Mouse (Mus musculus): ENCODE measurements around the gene Sergef.

DNA sequence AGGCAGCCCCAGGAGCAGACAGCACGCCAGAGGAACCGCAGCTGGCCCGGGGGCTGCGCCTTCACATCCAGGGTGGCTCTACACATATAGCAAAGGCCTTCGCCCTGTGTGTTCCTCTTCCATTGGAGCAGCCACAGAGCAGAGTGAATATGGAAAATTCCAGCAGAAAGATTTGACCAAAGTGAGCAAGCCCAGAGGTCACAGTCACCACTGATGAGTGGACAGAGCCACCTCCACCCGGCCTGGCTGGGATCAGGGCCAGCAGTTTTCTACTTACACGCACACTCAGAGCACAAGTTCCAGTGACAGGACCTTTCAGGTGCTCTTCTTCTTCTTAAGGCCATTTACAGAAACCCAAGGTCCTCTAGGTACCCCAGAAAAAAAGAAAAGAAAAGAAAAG, 83.9 kb downstream of the Sergef start:
- TF ChIP-seq CTCF (IDR thresholded peaks at IDR 0.05; ENCODE audit: low read depth) (no peak), EP300 (IDR thresholded peaks at IDR 0.05; ENCODE audit: low read depth) (no peak)
